Mouse (Mus musculus): Measurements from ENCODE around the gene Sh3d21.
A peak's percentile ranks its signal among the peaks of the same experiment; 100 is the strongest.

GRCm38 (mm10) chr4:126103057-126103581 lies 60.2 kb downstream of the Sh3d21 start:
- TF ChIP-seq POLR2A (IDR thresholded peaks at IDR 0.05; ENCODE audit: insufficient read depth, low read depth, low read length), result peak; percentile 49
- TF ChIP-seq CTCF (IDR thresholded peaks at IDR 0.05), result no peak

All from heart, adult 2 months (tissue).